Mouse (Mus musculus): ENCODE measurements around the gene Tmem259. TPM values are rescaled to one million over a fixed set of nuclear protein-coding genes. Genes with fewer than 3 reads are reported as not detected.

Tmem259 gene
- polyA plus RNA-seq, 1 experiment from 2014 or later, result 19.2 TPM

GRCm38 (mm10) chr10:79928030-79928694 lies 56.0 kb downstream of the Tmem259 start:
- Histone ChIP-seq H3K4me1 (peaks cover 50% of the 10 kb centered on the region), H3K36me3 (replicated peaks) (peaks cover 26% of the 10 kb centered on the region), H3K9me3 (no peaks in the 10 kb centered on the region), H3K9ac (peak overlapping the region; percentile 87), H3K27me3 (peaks cover 12% of the 10 kb centered on the region), H3K4me3 (replicated peaks) (peak overlapping the region; percentile 90), H3K27ac (peak overlapping the region; percentile 92), H3K4me2 (peak overlapping the region; percentile 89)
- under 1% methylated on average over 28 of the region's 29 CpGs for WGBS
- ATAC-seq (ENCODE audit: low FRiP score), result no peak

- Histone ChIP-seq H3K9me3 (no peaks in the 10 kb centered on the region), H3K27ac (peak overlapping the region; percentile 92), H3K27me3 (peaks cover 19% of the 10 kb centered on the region), H3K4me2 (peak overlapping the region; percentile 89), H3K4me1 (peaks cover 43% of the 10 kb centered on the region), H3K9ac (peak overlapping the region; percentile 87), H3K4me3 (replicated peaks) (peak overlapping the region; percentile 90), H3K36me3 (replicated peaks) (peaks cover 19% of the 10 kb centered on the region)
- under 1% methylated on average over 54 of the region's 54 CpGs for WGBS
- ATAC-seq (ENCODE audit: low FRiP score), result peak; percentile 44
These were observed 56.7 kb downstream of the Tmem259 start for GRCm38 (mm10) chr10:79927324-79928029.

GRCm38 (mm10) chr10:79926491-79927323 lies 57.4 kb downstream of the Tmem259 start, which contains the start of gene Arid3a:
Arid3a (plus strand) TSS chr10:79927043.
- peaks cover 12% of the 10 kb centered on the region for H3K36me3 ChIP-seq (replicated peaks)
- H3K27me3 ChIP-seq, result peaks cover 27% of the 10 kb centered on the region
- WGBS, result under 1% methylated on average over 63 of the region's 63 CpGs
- H3K4me2 ChIP-seq, result peak within 1 kb of the TSS; percentile 89
- peak within 1 kb of the TSS; percentile 90 for H3K4me3 ChIP-seq (replicated peaks)
- peaks cover 38% of the 10 kb centered on the region for H3K4me1 ChIP-seq
- peak within 1 kb of the TSS; percentile 87 for H3K9ac ChIP-seq
- H3K27ac ChIP-seq, result peak within 1 kb of the TSS; percentile 92
- ATAC-seq (ENCODE audit: low FRiP score), result peak; percentile 80
- H3K9me3 ChIP-seq, result no peaks in the 10 kb centered on the region

- H3K36me3 ChIP-seq (replicated peaks), result peaks cover 4% of the 10 kb centered on the region
- 13% methylated on average over 15 of the region's 15 CpGs for WGBS
- H3K27me3 ChIP-seq, result peaks cover 34% of the 10 kb centered on the region
- peak overlapping the region; percentile 87 for H3K9ac ChIP-seq
- peak overlapping the region; percentile 89 for H3K4me2 ChIP-seq
- peak overlapping the region; percentile 65 for H3K27ac ChIP-seq
- peak; percentile 10; the same call in 1 of the 2 replicates for ATAC-seq (ENCODE audit: low FRiP score)
- H3K9me3 ChIP-seq, result no peaks in the 10 kb centered on the region
- H3K4me1 ChIP-seq, result peaks cover 45% of the 10 kb centered on the region
- peak overlapping the region; percentile 90 for H3K4me3 ChIP-seq (replicated peaks)
These were observed 58.2 kb downstream of the Tmem259 start for GRCm38 (mm10) chr10:79925785-79926490.

GRCm38 (mm10) chr10:79924998-79925784 lies 58.9 kb downstream of the Tmem259 start:
- no peaks in the 10 kb centered on the region for H3K9me3 ChIP-seq
- H3K27me3 ChIP-seq, result peaks cover 42% of the 10 kb centered on the region
- H3K4me1 ChIP-seq, result peaks cover 51% of the 10 kb centered on the region
- H3K4me3 ChIP-seq (replicated peaks), result 0 out of 2 replicates have a peak overlapping the region, but pooled peaks have one; percentile 90
- peak; percentile 2; the same call in 1 of the 2 replicates for ATAC-seq (ENCODE audit: low FRiP score)
- H3K27ac ChIP-seq, result 0 out of 2 replicates have a peak overlapping the region, but pooled peaks have one; percentile 8
- H3K4me2 ChIP-seq, result no peak overlapping the region
- H3K9ac ChIP-seq, result no peak overlapping the region
- 12% methylated on average over 29 of the region's 29 CpGs for WGBS
- H3K36me3 ChIP-seq (replicated peaks), result no peaks in the 10 kb centered on the region

Other genes starting within 250 kb of the Tmem259 start
- 43.7 and 47.6 TPM in 2 replicates for gene Polrmt, start 237.7 kb downstream of the Tmem259 start, polyA plus RNA-seq (2016; fragmentation: Nextera tagmentation; extraction: Ambion mirVana)
- gene Fgf22, start 229.3 kb downstream of the Tmem259 start, polyA plus RNA-seq (2016; fragmentation: Nextera tagmentation; extraction: Ambion mirVana), result 0.47 and 0.68 TPM in 2 replicates
- gene Rnf126, start 217.4 kb downstream of the Tmem259 start, polyA plus RNA-seq (2016; fragmentation: Nextera tagmentation; extraction: Ambion mirVana), result 96.8 and 103 TPM in 2 replicates
- gene Fstl3, start 207.1 kb downstream of the Tmem259 start, polyA plus RNA-seq (2016; fragmentation: Nextera tagmentation; extraction: Ambion mirVana), result 0.55 and 1.0 TPM in 2 replicates
- 0.09 TPM in 1 of 2 replicates, not detected in the other for gene Prss57, start 193.4 kb downstream of the Tmem259 start, polyA plus RNA-seq (2016; fragmentation: Nextera tagmentation; extraction: Ambion mirVana)
- 184 and 194 TPM in 2 replicates for gene Palm, start 190.8 kb downstream of the Tmem259 start, polyA plus RNA-seq (2016; fragmentation: Nextera tagmentation; extraction: Ambion mirVana)
- 0.81 and 1.1 TPM in 2 replicates for gene Misp, start 163.3 kb downstream of the Tmem259 start, polyA plus RNA-seq (2016; fragmentation: Nextera tagmentation; extraction: Ambion mirVana)
- gene Ptbp1, start 129.9 kb downstream of the Tmem259 start, polyA plus RNA-seq (2016; fragmentation: Nextera tagmentation; extraction: Ambion mirVana), result 223 TPM in 2 replicates
- gene Prtn3, start 109.9 kb downstream of the Tmem259 start, polyA plus RNA-seq (2016; fragmentation: Nextera tagmentation; extraction: Ambion mirVana), result 14.8 and 16.2 TPM in 2 replicates
- 223 and 250 TPM in 2 replicates for gene Plppr3, start 109.7 kb downstream of the Tmem259 start, polyA plus RNA-seq (2016; fragmentation: Nextera tagmentation; extraction: Ambion mirVana)
- not detected in 2 replicates for gene Elane, start 98.1 kb downstream of the Tmem259 start, polyA plus RNA-seq (2016; fragmentation: Nextera tagmentation; extraction: Ambion mirVana)
- not detected in 2 replicates for gene Cfd, start 93.5 kb downstream of the Tmem259 start, polyA plus RNA-seq (2016; fragmentation: Nextera tagmentation; extraction: Ambion mirVana)
- gene Med16, start 75.4 kb downstream of the Tmem259 start, polyA plus RNA-seq (2016; fragmentation: Nextera tagmentation; extraction: Ambion mirVana), result 59.9 and 62.3 TPM in 2 replicates
- 35.1 and 53.2 TPM in 2 replicates for gene Gm26602, start 73.5 kb downstream of the Tmem259 start, polyA plus RNA-seq (2016; fragmentation: Nextera tagmentation; extraction: Ambion mirVana)
- gene Kiss1r, start 67.4 kb downstream of the Tmem259 start, polyA plus RNA-seq (2016; fragmentation: Nextera tagmentation; extraction: Ambion mirVana), result 0.96 and 1.1 TPM in 2 replicates
- 162 and 173 TPM in 2 replicates for gene R3hdm4, start 63.1 kb downstream of the Tmem259 start, polyA plus RNA-seq (2016; fragmentation: Nextera tagmentation; extraction: Ambion mirVana)
- gene Arid3a, start 57.3 kb downstream of the Tmem259 start, polyA plus RNA-seq (2016; fragmentation: Nextera tagmentation; extraction: Ambion mirVana), result 4.5 and 4.7 TPM in 2 replicates
- 94.4 and 96.0 TPM in 2 replicates for gene Wdr18, start 24.2 kb downstream of the Tmem259 start, polyA plus RNA-seq (2016; fragmentation: Nextera tagmentation; extraction: Ambion mirVana)
- gene Grin3b, start 13.6 kb downstream of the Tmem259 start, polyA plus RNA-seq (2016; fragmentation: Nextera tagmentation; extraction: Ambion mirVana), result 0.46 TPM in 2 replicates
- gene Cnn2, start 4.3 kb upstream of the Tmem259 start, polyA plus RNA-seq (2016; fragmentation: Nextera tagmentation; extraction: Ambion mirVana), result 85.5 and 115 TPM in 2 replicates
- 5.8 and 5.9 TPM in 2 replicates for gene Abca7, start 12.2 kb upstream of the Tmem259 start, polyA plus RNA-seq (2016; fragmentation: Nextera tagmentation; extraction: Ambion mirVana)
- 3.4 and 3.6 TPM in 2 replicates for gene Arhgap45, start 32.3 kb upstream of the Tmem259 start, polyA plus RNA-seq (2016; fragmentation: Nextera tagmentation; extraction: Ambion mirVana)
- 183 and 184 TPM in 2 replicates for gene Polr2e, start 55.5 kb upstream of the Tmem259 start, polyA plus RNA-seq (2016; fragmentation: Nextera tagmentation; extraction: Ambion mirVana)
- gene Gpx4, start 62.8 kb upstream of the Tmem259 start, polyA plus RNA-seq (2016; fragmentation: Nextera tagmentation; extraction: Ambion mirVana), result 434 and 458 TPM in 2 replicates
- gene Sbno2, start 121.2 kb upstream of the Tmem259 start, polyA plus RNA-seq (2016; fragmentation: Nextera tagmentation; extraction: Ambion mirVana), result 14.8 and 16.4 TPM in 2 replicates
- 20.8 and 23.2 TPM in 2 replicates for gene Stk11, start 131.5 kb upstream of the Tmem259 start, polyA plus RNA-seq (2016; fragmentation: Nextera tagmentation; extraction: Ambion mirVana)
- 405 and 428 TPM in 2 replicates for gene Atp5d, start 154.3 kb upstream of the Tmem259 start, polyA plus RNA-seq (2016; fragmentation: Nextera tagmentation; extraction: Ambion mirVana)
- gene Cbarp, start 156.5 kb upstream of the Tmem259 start, polyA plus RNA-seq (2016; fragmentation: Nextera tagmentation; extraction: Ambion mirVana), result 13.2 and 13.8 TPM in 2 replicates
- gene Midn, start 163.9 kb upstream of the Tmem259 start, polyA plus RNA-seq (2016; fragmentation: Nextera tagmentation; extraction: Ambion mirVana), result 45.0 and 50.3 TPM in 2 replicates
- 224 and 240 TPM in 2 replicates for gene Cirbp, start 181.7 kb upstream of the Tmem259 start, polyA plus RNA-seq (2016; fragmentation: Nextera tagmentation; extraction: Ambion mirVana)
- 11.1 and 11.6 TPM in 2 replicates for gene 1600002K03Rik, start 188.6 kb upstream of the Tmem259 start, polyA plus RNA-seq (2016; fragmentation: Nextera tagmentation; extraction: Ambion mirVana)
- gene Efna2, start 195.2 kb upstream of the Tmem259 start, polyA plus RNA-seq (2016; fragmentation: Nextera tagmentation; extraction: Ambion mirVana), result 36.4 and 48.9 TPM in 2 replicates
- 55.5 and 58.4 TPM in 2 replicates for gene Mum1, start 242.1 kb upstream of the Tmem259 start, polyA plus RNA-seq (2016; fragmentation: Nextera tagmentation; extraction: Ambion mirVana)

All from forebrain, embryonic 12.5 days (tissue).